Mouse (Mus musculus) liver, embryonic 14 days (tissue): Measurements from ENCODE around the gene Gphb5. TPM values are rescaled to one million over a fixed set of nuclear protein-coding genes. Genes with fewer than 3 reads are reported as not detected.

ENCODE experiments used
- polyA plus RNA-seq: library from polyadenylated mRNA; depleted of rRNA; stranded (reverse); fragments of >200 nt; gene quantifications from 2 replicates; pipeline ENCODE4 v1.2.3, GENCODE M21; 2012; rRNA removed

Gphb5 gene
- not detected in 2 replicates for polyA plus RNA-seq

DNA sequence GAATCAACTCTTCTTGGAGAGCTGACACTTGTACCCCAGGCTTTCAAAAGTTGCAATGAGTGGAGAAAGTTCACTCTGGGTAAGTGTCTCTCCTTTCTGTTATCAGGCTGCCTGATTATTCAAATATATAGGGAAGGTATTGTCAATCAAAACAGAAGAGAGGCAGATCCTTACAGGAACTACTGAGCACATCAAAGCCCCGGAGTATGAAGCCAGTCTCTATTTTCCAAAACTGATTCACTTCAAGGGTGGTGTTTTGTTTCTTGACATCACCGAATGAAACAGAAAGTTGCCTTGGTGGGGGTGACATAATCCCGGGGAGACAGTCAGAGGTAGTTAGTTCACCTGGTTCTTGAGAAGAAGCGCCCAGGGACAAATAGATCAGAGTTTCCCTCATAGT is at the start of gene Gphb5:
TSS of gene Gphb5 (minus strand) at position 101 of the 400 bp plus-strand sequence.

Other genes with a start within 250 kb of the Gphb5 start
- under 0.01 TPM in 1 of 2 replicates, not detected in the other for gene Kcnh5, start 239.4 kb downstream of the Gphb5 start, polyA plus RNA-seq
- 2.8 and 3.1 TPM in 2 replicates for gene Rhoj, start 108.5 kb downstream of the Gphb5 start, polyA plus RNA-seq
- gene Ppp2r5e, start 179.5 kb upstream of the Gphb5 start, polyA plus RNA-seq: 6.5 and 7.5 TPM in 2 replicates